Mouse (Mus musculus) CH12.LX (cell line): ENCODE data around the gene Klhl29. TPM values are rescaled to one million over a fixed set of nuclear protein-coding genes. Genes with fewer than 3 reads are reported as not detected.

Experiments used
- DNase-seq: peaks from one replicate; pipeline ENCODE4 v3.0.0-alpha.2; 2013; ENCODE audit errors: extremely low read depth
- H3K27ac ChIP-seq: 2 replicates; pipeline ENCODE4 v1.5.1; 2012; ENCODE audit warnings: low read depth, mild to moderate bottlenecking, control low read depth, moderate library complexity; ENCODE audit not compliant: insufficient read depth
- H3K27me3 ChIP-seq: replicated peaks from 2 replicates; pipeline ENCODE3; 2012; ENCODE audit warnings: inconsistent platforms
- H3K36me3 ChIP-seq, 2 experiments: replicated peaks in 1 of 2; 2 replicates each; pipeline versions ENCODE3 to v1.6.1; 2012; ENCODE audit warnings: inconsistent platforms in 1 of 2, low read length in 1 of 2, mild to moderate bottlenecking in 1 of 2, mixed read lengths in 1 of 2, moderate library complexity in 1 of 2; ENCODE audit not compliant: control insufficient read depth in 1 of 2, insufficient read depth in 1 of 2
- H3K4me1 ChIP-seq, 2 experiments: 2 replicates each; pipeline ENCODE4 v1.6.1; 2012; ENCODE audit warnings: inconsistent platforms in 1 of 2, moderate library complexity in 1 of 2; ENCODE audit not compliant: insufficient read depth in 2 of 2, control insufficient read depth in 1 of 2
- H3K4me2 ChIP-seq: 2 replicates; pipeline ENCODE4 v1.6.1; 2012; ENCODE audit warnings: low read depth, mild to moderate bottlenecking, control low read depth; ENCODE audit not compliant: poor library complexity, insufficient read depth, severe bottlenecking
- H3K4me3 ChIP-seq, 3 experiments: fragments of 150-350 bp in 1 of 3; sonication (generic) in 1 of 3; replicated peaks in 1 of 3; 2 replicates each; pipeline versions ENCODE3 to v1.5.1; 2011 to 2012; ENCODE audit warnings: low read depth in 2 of 3, low read length in 2 of 3, mild to moderate bottlenecking in 2 of 3, moderate library complexity in 2 of 3, control low read depth in 1 of 3, improper control_type of control experiment in 1 of 3, inconsistent platforms in 1 of 3, mixed read lengths in 1 of 3; ENCODE audit not compliant: poor library complexity in 1 of 3
- H3K79me2 ChIP-seq: replicated peaks from 2 replicates; pipeline ENCODE4 v1.6.1; 2012; ENCODE audit warnings: mild to moderate bottlenecking, moderate library complexity; ENCODE audit not compliant: control insufficient read depth, poor library complexity, insufficient read depth, severe bottlenecking; ENCODE audit errors: extremely low read depth
- H3K9ac ChIP-seq: 2 replicates; pipeline ENCODE4 v1.6.1; 2012; ENCODE audit warnings: low read depth, mild to moderate bottlenecking, control low read depth, moderate library complexity; ENCODE audit not compliant: insufficient read depth
- H3K9me3 ChIP-seq: replicated peaks from 2 replicates; pipeline ENCODE3; 2012; ENCODE audit warnings: low read length, inconsistent platforms, mixed read lengths
- CTCF ChIP-seq, 2 experiments: IDR thresholded peaks in 1 of 2; conservative IDR thresholded peaks in 1 of 2; 2 replicates each; pipeline ENCODE4 v1.5.1; 2011 to 2012; ENCODE audit warnings: low read depth in 2 of 2, low read length in 2 of 2, improper control_type of control experiment in 1 of 2, inconsistent platforms in 1 of 2, mild to moderate bottlenecking in 1 of 2, moderate library complexity in 1 of 2
- ELF1 ChIP-seq: IDR thresholded peaks from 2 replicates; pipeline ENCODE4 v1.6.1; 2014; ENCODE audit warnings: low read depth, mild to moderate bottlenecking, inconsistent platforms, low read length, improper control_type of control experiment
- GABPA ChIP-seq: IDR thresholded peaks from 2 replicates; pipeline ENCODE4 v1.6.1; 2012; ENCODE audit warnings: low read depth, low read length, improper control_type of control experiment, inconsistent platforms; ENCODE audit not compliant: insufficient replicate concordance
- HCFC1 ChIP-seq: IDR thresholded peaks from 2 replicates; pipeline ENCODE4 v1.6.1; 2012; ENCODE audit warnings: low read depth, mild to moderate bottlenecking, inconsistent platforms, low read length, improper control_type of control experiment
- IRF4 ChIP-seq: IDR thresholded peaks from 2 replicates; pipeline ENCODE4 v1.6.1; 2014; ENCODE audit warnings: low read depth, mild to moderate bottlenecking, inconsistent platforms, low read length, improper control_type of control experiment
- JUN ChIP-seq: IDR thresholded peaks from 2 replicates; pipeline ENCODE4 v1.6.1; 2011; ENCODE audit warnings: low read depth, mild to moderate bottlenecking, low read length, improper control_type of control experiment, moderate library complexity; ENCODE audit not compliant: insufficient read depth
- MAFK ChIP-seq: IDR thresholded peaks from 2 replicates; pipeline ENCODE4 v1.6.1; 2011; ENCODE audit warnings: low read length, improper control_type of control experiment; ENCODE audit not compliant: insufficient replicate concordance
- MAX ChIP-seq: IDR thresholded peaks from 2 replicates; pipeline ENCODE4 v1.6.1; 2011; ENCODE audit warnings: low read length, improper control_type of control experiment
- MXI1 ChIP-seq: IDR thresholded peaks from 2 replicates; pipeline ENCODE4 v1.6.1; 2011; ENCODE audit warnings: mild to moderate bottlenecking, low read depth, low read length, improper control_type of control experiment
- NELFE ChIP-seq: IDR thresholded peaks from 2 replicates; pipeline ENCODE4 v1.6.1; 2011; ENCODE audit warnings: low read depth, low read length, improper control_type of control experiment
- NRF1 ChIP-seq: IDR thresholded peaks from 2 replicates; pipeline ENCODE4 v1.6.1; 2014; ENCODE audit warnings: low read depth, mild to moderate bottlenecking, inconsistent platforms, low read length, improper control_type of control experiment, moderate library complexity
- PAX5 ChIP-seq: IDR thresholded peaks from 2 replicates; pipeline ENCODE4 v1.6.1; 2012; ENCODE audit warnings: low read length, inconsistent platforms, mixed read lengths
- POLR2A ChIP-seq: IDR thresholded peaks from 2 replicates; pipeline ENCODE4 v1.6.1; 2011; ENCODE audit warnings: low read depth, mild to moderate bottlenecking, improper control_type of control experiment, low read length
- POLR2AphosphoS2 ChIP-seq: IDR thresholded peaks from 2 replicates; pipeline ENCODE4 v1.6.1; 2011; ENCODE audit warnings: low read depth, low read length, improper control_type of control experiment
- RAD21 ChIP-seq: IDR thresholded peaks from 2 replicates; pipeline ENCODE4 v1.6.1; 2011; ENCODE audit warnings: low read depth, mild to moderate bottlenecking, low read length, improper control_type of control experiment, moderate library complexity
- RCOR1 ChIP-seq: conservative IDR thresholded peaks from 2 replicates; pipeline ENCODE4 v1.6.1; 2012; ENCODE audit warnings: low read depth, mild to moderate bottlenecking, inconsistent platforms, low read length, improper control_type of control experiment
- SIN3A ChIP-seq: IDR thresholded peaks from 2 replicates; pipeline ENCODE4 v1.6.1; 2012; ENCODE audit warnings: low read length, improper control_type of control experiment, inconsistent platforms
- TCF12 ChIP-seq: IDR thresholded peaks from 2 replicates; pipeline ENCODE4 v1.6.1; 2014; ENCODE audit warnings: low read depth, mild to moderate bottlenecking, inconsistent platforms, low read length, improper control_type of control experiment
- USF1 ChIP-seq: IDR thresholded peaks from 2 replicates; pipeline ENCODE4 v1.6.1; 2014; ENCODE audit warnings: low read depth, mild to moderate bottlenecking, inconsistent platforms, low read length, improper control_type of control experiment
- USF2 ChIP-seq: conservative IDR thresholded peaks from 2 replicates; pipeline ENCODE4 v1.6.1; 2011; ENCODE audit warnings: low read depth, low read length, improper control_type of control experiment
- ZC3H11A ChIP-seq: IDR thresholded peaks from 2 replicates; pipeline ENCODE4 v1.6.1; 2012; ENCODE audit warnings: low read depth, mild to moderate bottlenecking, inconsistent platforms, low read length, improper control_type of control experiment
- ZMIZ1 ChIP-seq: IDR thresholded peaks from 2 replicates; pipeline ENCODE4 v1.6.1; 2012; ENCODE audit warnings: low read depth, mild to moderate bottlenecking, inconsistent platforms, low read length, improper control_type of control experiment
- ZNF384 ChIP-seq: IDR thresholded peaks from 2 replicates; pipeline ENCODE4 v1.6.1; 2012; ENCODE audit warnings: low read depth, low read length, improper control_type of control experiment, inconsistent platforms
- dilution Hi-C: fragments of 300-500 bp; cut with MboI; formaldehyde crosslinking; loops from 2 replicates; pipeline ENCODE4 v1.14.3; 2020; ENCODE audit warnings: low sequenced_read_pairs; ENCODE audit not compliant: extremely low pct_unique_long_range_greater_than_20kb, extremely low pct_ligation_motif_present
- in situ Hi-C: fragments of 300-500 bp; cut with MboI; formaldehyde crosslinking; loops from 3 replicates; pipeline ENCODE4 v1.14.3; 2019; ENCODE audit warnings: low sequenced_read_pairs, low pct_ligation_motif_present, low pct_unique_long_range_greater_than_20kb, mixed read lengths
- polyA plus RNA-seq: library from polyadenylated mRNA; unstranded; fragments of >175 nt; gene quantifications from 2 replicates; pipeline ENCODE4 v1.2.1, GENCODE M21; 2012; ENCODE audit warnings: low read depth; ENCODE audit not compliant: insufficient read length
- total RNA-seq, 2 experiments: library from RNA; depleted of rRNA; stranded (reverse); fragments of 300-350 nt in 1 of 2; fragments of >200 nt in 1 of 2; gene quantifications; 2 replicates each; pipeline ENCODE4 v1.2.3; 2012 to 2014

Klhl29 gene
- total and polyA plus RNA-seq, 3 experiments, result 0.04 TPM; not detected in 2

GRCm38 (mm10) chr12:5189446-5190150 lies 185.9 kb downstream of the Klhl29 start:
- H3K4me2 ChIP-seq, result no peak overlapping the region
- H3K36me3 ChIP-seq, result no peaks in the 10 kb centered on the region
- in situ Hi-C loops, result no loop called here
- TF ChIP-seq GABPA (no peak), NRF1 (no peak), JUN (no peak), ELF1 (no peak), MXI1 (no peak), ZNF384 (no peak), IRF4 (no peak), PAX5 (no peak), ZC3H11A (no peak)
- TF ChIP-seq, all 38 proteins: peak for 0
- no peaks in the 10 kb centered on the region for H3K27me3 ChIP-seq
- no peaks in the 10 kb centered on the region for H3K79me2 ChIP-seq
- dilution Hi-C loops, result no loop called here
- H3K4me3 ChIP-seq, result no peak overlapping the region
- H3K9ac ChIP-seq, result no peak overlapping the region
- no peak overlapping the region for H3K27ac ChIP-seq
- H3K9me3 ChIP-seq, result no peaks in the 10 kb centered on the region
- no peak for DNase-seq
- peaks cover 0 to 21% of the 10 kb centered on the region in 2 experiments; a peak in 2 of 4 replicates for H3K4me1 ChIP-seq

DNA sequence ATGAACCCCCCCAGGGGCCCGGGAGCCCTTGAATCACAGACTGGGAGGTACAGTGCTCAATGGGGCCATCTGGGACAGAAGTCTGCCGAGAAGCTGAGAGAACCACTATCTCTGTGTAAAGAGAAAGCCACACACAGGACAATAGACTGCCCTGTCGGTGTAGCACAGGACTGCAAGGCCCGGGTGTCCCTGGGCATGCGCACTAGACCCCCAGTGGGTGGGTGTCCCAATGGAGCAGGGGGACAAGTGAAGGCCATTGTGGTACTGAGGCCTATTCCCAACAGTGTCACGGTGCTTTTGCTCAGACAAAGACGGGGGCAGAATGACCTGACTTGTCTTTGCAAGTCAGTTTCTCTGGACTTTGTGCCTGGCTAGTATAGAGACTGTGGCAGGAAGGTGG lies 186.6 kb downstream of the Klhl29 start:
- TF ChIP-seq SIN3A (no peak), USF1 (no peak), ELF1 (no peak), POLR2A (no peak)
- H3K4me1 ChIP-seq, result peaks cover 0 to 21% of the 10 kb centered on the region in 2 experiments; a peak in 2 of 4 replicates
- H3K27ac ChIP-seq, result no peak overlapping the region
- dilution Hi-C loops, result no loop called here
- DNase-seq, result no peak
- H3K9me3 ChIP-seq, result no peaks in the 10 kb centered on the region
- H3K9ac ChIP-seq, result no peak overlapping the region
- H3K79me2 ChIP-seq, result no peaks in the 10 kb centered on the region
- no peaks in the 10 kb centered on the region for H3K36me3 ChIP-seq
- H3K27me3 ChIP-seq, result no peaks in the 10 kb centered on the region
- no peak overlapping the region for H3K4me3 ChIP-seq
- H3K4me2 ChIP-seq, result no peak overlapping the region
- in situ Hi-C loops, result no loop called here

DNA sequence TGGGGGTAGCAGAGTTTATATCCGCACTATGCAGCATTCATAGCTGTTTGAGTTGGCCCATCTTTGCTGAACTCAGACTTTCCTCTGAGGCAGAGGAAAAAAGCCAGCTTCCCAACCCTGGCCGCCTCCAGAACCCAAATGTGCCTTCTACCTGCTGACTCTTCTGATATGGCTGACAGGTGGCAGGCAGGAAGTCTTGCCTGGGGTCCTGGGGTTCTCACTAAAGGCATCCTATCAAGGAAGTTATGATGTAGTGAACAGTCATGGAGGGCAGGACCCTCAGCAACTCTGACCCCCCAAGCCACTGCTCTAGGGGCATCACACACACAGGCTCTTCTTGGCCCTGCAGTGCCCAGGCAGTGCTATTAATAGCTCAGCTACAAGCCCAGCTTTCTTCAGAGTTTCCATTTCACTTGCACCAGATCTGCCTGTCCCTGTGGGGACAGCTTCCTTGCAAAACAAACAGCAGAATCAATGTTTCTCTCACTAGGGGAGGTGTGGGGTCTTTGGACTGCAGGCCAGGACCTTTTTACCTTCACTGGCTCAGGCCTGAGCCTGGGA lies 187.6 kb downstream of the Klhl29 start:
- no peaks in the 10 kb centered on the region for H3K9me3 ChIP-seq
- no peaks in the 10 kb centered on the region for H3K79me2 ChIP-seq
- H3K27ac ChIP-seq, result no peak overlapping the region
- no peak overlapping the region for H3K4me3 ChIP-seq
- no peak for TF ChIP-seq SIN3A
- TF ChIP-seq USF1, result no peak
- no peak for TF ChIP-seq CTCF (conservative IDR thresholded peaks at IDR 0.05 in 1 of 2, IDR thresholded peaks at IDR 0.05 in 1 of 2; ENCODE audit: low read depth in 2 of 2, low read length in 2 of 2)
- no peak for TF ChIP-seq ZMIZ1
- no peak for TF ChIP-seq MXI1
- TF ChIP-seq MAX, result no peak
- no peak for TF ChIP-seq MAFK
- no peak for TF ChIP-seq RAD21
- TF ChIP-seq POLR2AphosphoS2, result no peak
- no peak for TF ChIP-seq HCFC1
- TF ChIP-seq GABPA, result no peak
- no peak for TF ChIP-seq TCF12
- no peak for TF ChIP-seq NELFE
- no peak for TF ChIP-seq RCOR1
- no peak for TF ChIP-seq PAX5
- TF ChIP-seq NRF1, result no peak
- no peak for TF ChIP-seq USF2
- TF ChIP-seq IRF4, result no peak
- TF ChIP-seq, all 38 proteins: peak for 0
- Histone ChIP-seq H3K27me3 (no peaks in the 10 kb centered on the region), H3K4me2 (no peak overlapping the region), H3K36me3 (no peaks in the 10 kb centered on the region), H3K4me1 (peaks cover 0 to 22% of the 10 kb centered on the region in 2 experiments; a peak in 2 of 4 replicates), H3K9ac (no peak overlapping the region)
- no peak for DNase-seq
- dilution Hi-C loops (no loop called here), in situ Hi-C loops (no loop called here)
